Mouse (Mus musculus) liver, embryonic 16.5 days (tissue): ENCODE measurements around the gene Gpr22. TPM values are rescaled to one million over a fixed set of nuclear protein-coding genes. Genes with fewer than 3 reads are reported as not detected.

ENCODE experiments used
- ATAC-seq: fragments of 200-750 bp; cut with Nextera tagmentation; 2 replicates; pipeline ENCODE4 v1.8.0; 2017; ENCODE audit warnings: low read depth, mild to moderate bottlenecking, moderate number of reproducible peaks, moderate library complexity
- H3K27ac ChIP-seq: fragments of 300-500 bp; sonication (generic); 2 replicates; pipeline ENCODE4 v1.5.1; 2014; ENCODE audit warnings: mild to moderate bottlenecking, low read length
- H3K27me3 ChIP-seq: fragments of 300-500 bp; sonication (generic); 2 replicates; pipeline ENCODE4 v1.6.1; 2014; ENCODE audit warnings: low read depth, low read length, mixed read lengths; ENCODE audit not compliant: control insufficient read depth, insufficient read depth
- H3K36me3 ChIP-seq: fragments of 300-500 bp; sonication (generic); 2 replicates; pipeline ENCODE4 v1.6.1; 2014; ENCODE audit warnings: mild to moderate bottlenecking; ENCODE audit not compliant: control insufficient read depth, insufficient read depth
- H3K4me1 ChIP-seq: fragments of 300-500 bp; sonication (generic); 2 replicates; pipeline ENCODE4 v1.6.1; 2014; ENCODE audit warnings: low read depth, low read length, mixed read lengths; ENCODE audit not compliant: control insufficient read depth
- H3K4me2 ChIP-seq: fragments of 300-500 bp; sonication (generic); 2 replicates; pipeline ENCODE4 v1.6.1; 2014; ENCODE audit warnings: low read depth, low read length, mixed read lengths
- H3K4me3 ChIP-seq: fragments of 300-500 bp; sonication (generic); 2 replicates; pipeline ENCODE4 v1.5.1; 2014; ENCODE audit warnings: low read depth, mild to moderate bottlenecking, low read length
- H3K9ac ChIP-seq: fragments of 300-500 bp; sonication (generic); 2 replicates; pipeline ENCODE4 v1.6.1; 2014; ENCODE audit warnings: low read depth, low read length
- H3K9me3 ChIP-seq: fragments of 300-500 bp; sonication (generic); replicated peaks from 2 replicates; pipeline ENCODE4 v1.6.1; 2016; ENCODE audit warnings: low read length; ENCODE audit not compliant: control insufficient read depth
- WGBS: fragments of 180-500 bp; shearing (Covaris S2); extraction: QIAGEN DNeasy Blood & Tissue Kit; methylation state at CpG from one replicate; pipeline ENCODE4 v1.1.7; 2014; ENCODE audit not compliant: insufficient replicate concordance; 5-methylcytosine and 5-hydroxymethylcytosine counted together
- polyA plus RNA-seq: library from polyadenylated mRNA; unstranded; fragments of >200 nt; fragmentation: Nextera tagmentation; extraction: Ambion mirVana; gene quantifications from 2 replicates; pipeline ENCODE4 v1.2.1, GENCODE M21; 2015

Gpr22 gene
- polyA plus RNA-seq = 0.09 and 0.12 TPM in 2 replicates

GRCm38 (mm10) chr12:31713600-31713999, at the start of gene Gpr22:
TSS of gene Gpr22 (minus strand) at chr12:31713947.
- ATAC-seq = no peak
- Histone ChIP-seq H3K4me2 (no peak within 1 kb of the TSS), H3K36me3 (no peaks in the 10 kb centered on the region), H3K4me3 (no peak within 1 kb of the TSS), H3K4me1 (no peaks in the 10 kb centered on the region), H3K9me3 (no peaks in the 10 kb centered on the region), H3K27me3 (no peaks in the 10 kb centered on the region), H3K9ac (no peak within 1 kb of the TSS), H3K27ac (no peak within 1 kb of the TSS)
- WGBS = 52% methylated on average over 6 of the region's 6 CpGs

DNA sequence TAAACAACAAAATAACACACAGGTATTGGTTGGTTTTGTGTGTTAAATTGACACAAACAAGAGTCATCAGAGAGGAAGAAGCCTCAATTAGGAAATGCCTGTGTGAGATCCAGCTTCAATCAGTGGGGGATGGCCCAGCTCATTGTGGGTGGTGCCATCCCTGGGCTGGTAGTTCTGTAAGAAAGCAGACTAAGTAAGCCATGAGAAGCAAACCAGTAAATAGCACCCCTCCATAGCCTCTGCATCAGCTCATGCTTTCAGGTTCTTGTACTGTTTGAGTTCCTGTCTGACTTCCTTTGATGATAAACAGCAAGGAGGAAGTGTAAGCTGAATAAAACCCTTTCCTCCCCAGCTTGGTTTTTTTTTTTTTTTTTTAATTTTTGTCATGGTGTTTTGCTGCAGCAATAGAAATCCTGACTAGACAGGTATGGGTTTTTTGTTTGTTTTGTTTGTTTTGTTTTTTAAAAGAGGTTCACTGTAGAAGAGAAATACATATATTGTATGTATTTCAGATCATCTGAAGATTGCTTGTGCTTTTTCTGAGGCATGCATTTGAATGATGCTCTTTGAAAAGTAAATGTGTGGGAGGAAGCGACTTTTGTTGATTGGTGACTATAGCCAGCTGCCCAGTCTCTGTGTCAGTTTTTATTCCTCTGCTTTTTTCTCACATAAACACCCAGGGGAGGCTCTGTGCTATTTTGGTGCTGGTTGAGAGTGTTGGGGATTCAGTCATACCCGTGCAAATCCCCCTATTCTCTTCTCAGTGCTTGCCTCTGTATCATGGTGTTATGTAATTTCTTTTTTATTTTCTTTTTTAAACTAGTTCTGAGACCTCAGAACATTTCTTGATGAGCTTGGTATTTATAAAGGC, 42.4 kb upstream of the Gpr22 start:
- H3K4me2 ChIP-seq = no peak overlapping the region
- H3K9me3 ChIP-seq = no peaks in the 10 kb centered on the region
- H3K27ac ChIP-seq = no peak overlapping the region
- H3K27me3 ChIP-seq = no peaks in the 10 kb centered on the region
- WGBS = 56% methylated on average over 2 of the region's 2 CpGs
- H3K4me1 ChIP-seq = no peaks in the 10 kb centered on the region
- no peak overlapping the region for H3K9ac ChIP-seq
- no peak overlapping the region for H3K4me3 ChIP-seq
- no peak for ATAC-seq
- H3K36me3 ChIP-seq = no peaks in the 10 kb centered on the region

DNA sequence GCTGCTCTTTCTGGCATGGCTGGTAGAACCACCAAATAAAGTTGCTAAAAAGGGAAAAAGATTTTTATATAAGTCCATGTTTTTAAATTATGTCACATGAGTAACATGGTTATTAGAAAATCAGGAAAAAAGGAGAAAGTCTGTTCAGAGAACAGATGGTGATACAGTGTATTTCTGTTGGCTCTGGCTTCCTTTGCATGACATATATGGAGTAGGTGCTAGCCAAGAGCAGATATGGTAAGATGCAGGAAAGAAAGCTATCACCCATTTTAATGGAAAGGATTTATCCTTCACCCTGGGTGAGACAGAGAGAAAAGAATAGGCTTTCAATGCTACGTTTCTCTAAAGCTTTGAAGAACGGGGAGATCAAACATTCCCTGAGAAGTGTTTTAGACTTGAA, 40.7 kb upstream of the Gpr22 start:
- H3K9me3 ChIP-seq = no peaks in the 10 kb centered on the region
- no peak overlapping the region for H3K4me3 ChIP-seq
- 74% methylated on average over 2 of the region's 2 CpGs for WGBS
- H3K4me2 ChIP-seq = no peak overlapping the region
- H3K27ac ChIP-seq = no peak overlapping the region
- H3K4me1 ChIP-seq = no peaks in the 10 kb centered on the region
- H3K9ac ChIP-seq = no peak overlapping the region
- no peak for ATAC-seq
- H3K27me3 ChIP-seq = no peaks in the 10 kb centered on the region
- no peaks in the 10 kb centered on the region for H3K36me3 ChIP-seq

DNA sequence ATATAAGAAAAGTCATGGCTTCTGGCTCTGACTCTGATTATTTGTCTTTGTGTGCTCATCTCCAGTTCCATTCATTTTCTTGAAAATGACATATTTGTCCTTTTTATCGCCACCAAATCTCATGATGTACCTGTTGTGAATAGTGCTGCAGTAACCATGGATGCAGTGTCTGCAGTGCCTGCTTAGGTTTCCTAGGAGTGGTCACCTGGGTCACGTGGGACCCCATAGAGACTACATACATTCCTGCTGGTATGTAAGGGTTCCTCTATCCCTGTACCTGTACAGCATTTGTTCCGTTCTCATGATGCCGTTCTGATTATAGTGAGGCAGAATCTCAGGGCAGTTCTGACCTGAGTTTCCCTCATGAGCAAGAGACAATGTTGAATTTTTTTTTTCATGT, 36.1 kb upstream of the Gpr22 start:
- Histone ChIP-seq H3K27me3 (no peaks in the 10 kb centered on the region), H3K9ac (no peak overlapping the region), H3K4me3 (no peak overlapping the region), H3K4me1 (no peaks in the 10 kb centered on the region), H3K9me3 (no peaks in the 10 kb centered on the region), H3K27ac (no peak overlapping the region), H3K4me2 (no peak overlapping the region), H3K36me3 (no peaks in the 10 kb centered on the region)
- WGBS = 75% methylated on average over 4 of the region's 4 CpGs
- no peak for ATAC-seq

DNA sequence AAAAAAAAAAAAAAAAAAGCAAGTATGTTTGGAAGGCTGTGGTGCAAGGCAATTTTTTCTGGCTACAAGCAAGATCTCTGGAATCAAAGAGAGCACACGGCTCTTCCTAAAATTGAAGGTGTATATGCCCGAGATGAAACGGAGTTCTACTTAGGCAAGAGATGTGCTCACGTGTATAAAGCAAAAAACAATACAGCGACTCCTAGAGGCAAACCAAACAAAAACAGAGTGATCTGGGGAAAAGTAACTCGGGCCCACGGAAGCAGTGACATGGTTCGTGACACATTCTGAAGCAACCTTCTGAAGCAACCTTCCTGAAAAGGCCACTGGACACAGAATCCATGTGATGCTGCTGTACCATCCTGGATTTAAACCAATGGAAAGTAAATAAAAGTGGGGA, 33.6 kb upstream of the Gpr22 start:
- no peak overlapping the region for H3K4me2 ChIP-seq
- H3K4me1 ChIP-seq = no peaks in the 10 kb centered on the region
- H3K27me3 ChIP-seq = no peaks in the 10 kb centered on the region
- H3K27ac ChIP-seq = no peak overlapping the region
- no peak overlapping the region for H3K4me3 ChIP-seq
- ATAC-seq = no peak
- no peak overlapping the region for H3K9ac ChIP-seq
- 70% methylated on average over 8 of the region's 8 CpGs for WGBS
- no peaks in the 10 kb centered on the region for H3K9me3 ChIP-seq
- no peaks in the 10 kb centered on the region for H3K36me3 ChIP-seq

DNA sequence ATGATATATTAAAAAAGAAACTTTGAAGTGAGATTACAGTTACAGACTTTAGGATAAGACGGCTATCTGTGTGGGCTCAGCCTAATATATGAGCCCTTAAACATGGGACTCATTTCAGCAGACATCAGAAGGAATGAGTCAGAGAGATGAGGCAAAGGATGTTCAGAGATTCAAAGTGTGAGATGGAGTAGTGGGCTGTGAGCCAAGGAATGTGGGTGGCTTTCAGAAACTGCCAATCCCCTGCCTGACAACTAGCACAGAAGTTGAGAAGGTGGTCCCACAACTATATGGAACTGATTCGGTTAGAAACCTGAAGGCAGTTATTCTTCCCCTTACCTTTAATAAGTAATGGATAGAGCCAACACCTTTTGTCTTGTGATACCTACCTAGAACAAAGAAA, 20.9 kb upstream of the Gpr22 start:
- ATAC-seq = no peak

DNA sequence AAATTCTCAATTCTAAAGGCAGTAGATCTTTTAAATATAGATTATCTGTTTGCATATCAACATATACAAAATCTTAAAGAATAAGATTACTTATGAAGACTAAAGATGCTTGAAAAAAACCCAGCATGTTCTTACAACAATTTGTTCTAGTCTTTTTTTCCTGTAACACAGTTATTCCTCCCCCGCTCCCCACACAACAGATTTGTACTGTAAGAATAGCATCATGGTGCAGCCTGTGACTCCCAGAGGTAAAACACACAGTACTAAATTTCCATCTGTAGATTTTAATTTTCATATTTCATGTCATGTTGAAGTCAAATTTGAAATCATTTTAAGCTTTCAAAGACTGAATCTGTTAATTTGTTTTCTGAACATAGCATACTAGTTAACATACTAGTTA, 16.4 kb upstream of the Gpr22 start:
- Histone ChIP-seq H3K27me3 (no peaks in the 10 kb centered on the region), H3K27ac (no peak overlapping the region), H3K4me2 (no peak overlapping the region), H3K4me1 (no peaks in the 10 kb centered on the region), H3K36me3 (no peaks in the 10 kb centered on the region), H3K9ac (no peak overlapping the region), H3K9me3 (no peaks in the 10 kb centered on the region), H3K4me3 (no peak overlapping the region)
- no peak for ATAC-seq
- 81% methylated on average over 1 of the region's 1 CpGs for WGBS

More for the DNA sequence above, 20.9 kb upstream of the Gpr22 start:
- Histone ChIP-seq H3K36me3 (no peaks in the 10 kb centered on the region), H3K4me1 (no peaks in the 10 kb centered on the region), H3K4me2 (no peak overlapping the region), H3K4me3 (no peak overlapping the region), H3K27ac (no peak overlapping the region), H3K9me3 (no peaks in the 10 kb centered on the region), H3K9ac (no peak overlapping the region), H3K27me3 (no peaks in the 10 kb centered on the region)
- 72% methylated on average over 2 of the region's 2 CpGs for WGBS

DNA sequence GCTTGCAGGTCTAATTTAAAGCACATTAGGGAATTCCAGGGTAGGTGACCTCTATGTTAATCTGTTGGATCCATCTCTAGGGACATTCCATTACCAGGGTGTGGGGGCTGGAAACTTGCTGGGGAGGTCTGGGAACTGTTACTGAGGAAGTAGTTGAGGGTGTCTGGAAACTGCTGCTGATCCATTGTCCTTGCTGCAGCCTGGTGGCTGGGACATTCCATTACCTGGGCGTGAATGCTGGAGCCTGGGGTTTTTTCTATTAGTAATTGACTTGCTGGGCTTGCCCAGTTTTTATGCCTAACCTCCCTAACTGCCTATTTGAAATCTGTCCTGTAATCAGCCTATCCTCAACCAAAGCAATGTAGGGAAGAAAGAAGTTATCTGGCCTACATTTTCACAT, 13.0 kb upstream of the Gpr22 start:
- WGBS = 70% methylated on average over 1 of the region's 1 CpGs
- Histone ChIP-seq H3K9me3 (no peaks in the 10 kb centered on the region), H3K4me3 (no peak overlapping the region), H3K4me2 (no peak overlapping the region), H3K36me3 (no peaks in the 10 kb centered on the region), H3K9ac (no peak overlapping the region), H3K4me1 (no peaks in the 10 kb centered on the region), H3K27ac (no peak overlapping the region), H3K27me3 (no peaks in the 10 kb centered on the region)
- ATAC-seq = no peak

DNA sequence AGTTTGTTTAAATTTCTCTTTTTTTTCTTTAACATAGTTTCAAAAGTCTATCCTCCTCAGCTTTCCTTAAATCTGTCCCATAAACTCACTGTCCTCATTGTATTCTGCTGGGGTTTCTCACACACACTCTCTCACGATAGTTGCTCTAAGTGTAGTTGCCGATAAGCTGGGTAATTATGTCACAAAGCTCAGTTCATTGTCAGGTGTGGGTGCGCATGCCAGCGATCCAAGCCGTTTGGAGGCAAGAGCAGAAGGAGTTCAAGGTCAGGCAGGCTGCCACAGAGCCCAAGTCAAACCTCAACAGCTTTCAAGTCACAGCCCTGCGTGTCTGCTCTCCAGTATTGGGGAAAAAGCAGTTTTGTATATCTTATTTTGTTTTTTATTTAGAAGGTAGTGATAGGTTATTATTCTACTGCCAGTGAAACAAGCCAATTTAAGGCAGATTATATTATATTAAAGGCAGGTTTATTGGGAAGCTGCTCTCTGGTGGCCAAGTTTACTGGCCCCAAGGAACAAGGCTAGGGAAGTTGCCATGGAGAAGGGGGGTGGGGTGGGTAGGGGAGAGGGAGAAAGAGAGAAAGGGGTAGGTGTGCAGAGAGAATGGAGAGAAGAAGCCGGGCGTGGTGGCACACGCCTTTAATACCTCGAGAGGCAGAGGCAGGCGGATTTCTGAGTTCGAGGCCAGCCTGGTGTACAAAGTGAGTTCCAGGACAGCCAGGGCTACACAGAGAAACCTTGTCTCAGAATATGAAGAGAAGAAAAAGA, 11.9 kb upstream of the Gpr22 start:
- Histone ChIP-seq H3K36me3 (no peaks in the 10 kb centered on the region), H3K9me3 (no peaks in the 10 kb centered on the region), H3K4me1 (no peaks in the 10 kb centered on the region), H3K27ac (no peak overlapping the region), H3K4me3 (no peak overlapping the region), H3K9ac (no peak overlapping the region), H3K27me3 (no peaks in the 10 kb centered on the region), H3K4me2 (no peak overlapping the region)
- ATAC-seq = no peak
- 76% methylated on average over 12 of the region's 12 CpGs for WGBS
